Comparison of ENCODE assay signal across 10 mouse cellular contexts in genomic region chr3:32537556-32537955, GRCm38 (mm10). TPM values are rescaled to one million over a fixed set of nuclear protein-coding genes. Genes with fewer than 3 reads are reported as not detected.
DNase-seq lines count a peak whose midpoint lies in the region; ATAC-seq and TF ChIP-seq lines count a peak whose summit lies in the region.
"Had no signal": no experiment of that assay in that cellular context is flagged by ENCODE, and none has a peak within 500 bp of the region (broad histone marks: within the 10 kb centered on the region; RNA-seq: fewer than 3 reads in every experiment).

No protein-coding gene starts in this region.

- peak; percentile 77 for DNase-seq in hindbrain, postnatal 0 days (ENCODE audit: low spot score)
- DNase-seq in cerebellum, adult 9-10 months = peak; percentile 65
- peak; percentile 21 for DNase-seq in heart, postnatal 25 days (ENCODE audit: low spot score)
- peak; percentile 57 to 66 for DNase-seq in left cerebral cortex, postnatal 10 days (ENCODE audit: extremely low spot score in 1 of 2, low spot score in 2 of 2)
- DNase-seq in spleen, postnatal 10 days (ENCODE audit: low spot score in 2 of 2) = no peak
- no peak for DNase-seq in thymus, postnatal 0 days (ENCODE audit: low spot score)

- no peaks in the 10 kb centered on the region for H3K4me1 ChIP-seq in hindbrain, postnatal 0 days (ENCODE audit: insufficient read depth, low read length)
- H3K4me1 ChIP-seq in hindbrain, embryonic 12.5 days = no peaks in the 10 kb centered on the region
- H3K4me1 ChIP-seq in small intestine, adult 2 months (ENCODE audit: control insufficient read depth, insufficient read depth, insufficient read length, low read length) = no peaks in the 10 kb centered on the region
- H3K4me1 ChIP-seq: embryonic facial prominence, embryonic 15.5 days had no signal

- no peak overlapping the region for H3K9ac ChIP-seq in hindbrain, postnatal 0 days (replicated peaks; ENCODE audit: low read length)
- H3K9ac ChIP-seq in hindbrain, embryonic 12.5 days = no peak overlapping the region
- H3K9ac ChIP-seq: embryonic facial prominence, embryonic 15.5 days had no signal

- no peak overlapping the region for H3K4me3 ChIP-seq in hindbrain, postnatal 0 days (ENCODE audit: low read length)
- H3K4me3 ChIP-seq in hindbrain, embryonic 12.5 days = no peak overlapping the region
- H3K4me3 ChIP-seq in small intestine, adult 2 months (ENCODE audit: low read depth, low read length) = no peak overlapping the region
- H3K4me3 ChIP-seq: embryonic facial prominence, embryonic 15.5 days had no signal

- WGBS in hindbrain, postnatal 0 days = 22% methylated on average over 1 of the region's 1 CpGs
- WGBS in hindbrain, embryonic 12.5 days = 55% methylated on average over 1 of the region's 1 CpGs
- 67% methylated on average over 1 of the region's 1 CpGs for WGBS in small intestine, adult 2 months

- no peak overlapping the region for H3K4me2 ChIP-seq in hindbrain, postnatal 0 days (ENCODE audit: low read depth, low read length)
- no peak overlapping the region for H3K4me2 ChIP-seq in hindbrain, embryonic 12.5 days (replicated peaks)
- H3K4me2 ChIP-seq: embryonic facial prominence, embryonic 15.5 days had no signal

- TF ChIP-seq CTCF in hindbrain, postnatal 0 days (IDR thresholded peaks at IDR 0.05; ENCODE audit: low read depth) = no peak
- TF ChIP-seq CTCF in small intestine, adult 2 months (IDR thresholded peaks at IDR 0.05; ENCODE audit: extremely low read depth, insufficient read length, insufficient replicate concordance, low read depth, low read length) = no peak

- intact Hi-C loops in heart, postnatal 25 days (cut with DNase I) = no loop called here
- intact Hi-C loops in left cerebral cortex, postnatal 10 days (cut with DNase I) = no loop called here

- H3K36me3 ChIP-seq in hindbrain, postnatal 0 days (ENCODE audit: insufficient read depth, low read length) = peaks cover 24% of the 10 kb centered on the region; the same call in 1 of the 2 replicates
- H3K36me3 ChIP-seq in hindbrain, embryonic 12.5 days = peaks cover 38% of the 10 kb centered on the region
- H3K36me3 ChIP-seq in small intestine, adult 2 months (ENCODE audit: control insufficient read depth, insufficient read depth, low read length) = peaks cover 52% of the 10 kb centered on the region

- peak overlapping the region; percentile 60 for H3K27ac ChIP-seq in hindbrain, postnatal 0 days
- no peak overlapping the region for H3K27ac ChIP-seq in hindbrain, embryonic 12.5 days
- peak overlapping the region; percentile 83 for H3K27ac ChIP-seq in small intestine, adult 2 months (ENCODE audit: insufficient read depth, low read depth, low read length)
- H3K27ac ChIP-seq: embryonic facial prominence, embryonic 15.5 days had no signal

- no peaks in the 10 kb centered on the region for H3K27me3 ChIP-seq in hindbrain, postnatal 0 days (ENCODE audit: insufficient read depth, low read length)
- H3K27me3 ChIP-seq in hindbrain, embryonic 12.5 days = no peaks in the 10 kb centered on the region
- no peaks in the 10 kb centered on the region for H3K27me3 ChIP-seq in small intestine, adult 2 months (ENCODE audit: control insufficient read depth, insufficient read depth, low read length)
- H3K27me3 ChIP-seq: embryonic facial prominence, embryonic 15.5 days had no signal

- no peaks in the 10 kb centered on the region for H3K9me3 ChIP-seq in hindbrain, postnatal 0 days (ENCODE audit: low read length)
- H3K9me3 ChIP-seq in hindbrain, embryonic 12.5 days (replicated peaks) = no peaks in the 10 kb centered on the region
- H3K9me3 ChIP-seq: embryonic facial prominence, embryonic 15.5 days had no signal

- TF ChIP-seq POLR2A in small intestine, adult 2 months (IDR thresholded peaks at IDR 0.05; ENCODE audit: low read depth, low read length) = no peak

- ATAC-seq in hindbrain, postnatal 0 days = peak; percentile 92
- ATAC-seq in hindbrain, embryonic 12.5 days (ENCODE audit: low FRiP score) = no peak

RNA-seq across cellular contexts. Expression of gene Mfn1, which starts 8.3 kb away (rescaled TPM):
- total RNA-seq in hindbrain, postnatal 0 days (2014; rRNA removed) = 43.2 and 45.9 TPM in 2 replicates
- 46.9 and 47.0 TPM in 2 replicates for polyA plus RNA-seq in hindbrain, postnatal 0 days (2015; fragmentation: Nextera tagmentation; extraction: Ambion mirVana)
- 48.4 and 55.3 TPM in 2 replicates for polyA plus RNA-seq in hindbrain, embryonic 12.5 days (2016; fragmentation: Nextera tagmentation; extraction: Ambion mirVana)
- 100 to 1,000 TPM; 434 to 472 TPM for total RNA-seq in heart, postnatal 25 days (2021)
- total RNA-seq in left cerebral cortex, postnatal 10 days (2021) = 100 to 1,000 TPM; 107 to 109 TPM
- 2.2 and 4.6 TPM in 2 replicates for polyA plus RNA-seq in small intestine, adult 2 months (2012; rRNA removed)
- polyA plus RNA-seq in thymus, postnatal 0 days (2015; fragmentation: Nextera tagmentation; extraction: Ambion mirVana) = 11.6 and 16.8 TPM in 2 replicates

RNA-seq across cellular contexts. Expression of gene Zfp639, which starts 27.5 kb away (rescaled TPM):
- total RNA-seq in hindbrain, postnatal 0 days (2014; rRNA removed) = 50.9 and 51.3 TPM in 2 replicates
- 36.3 and 37.8 TPM in 2 replicates for polyA plus RNA-seq in hindbrain, postnatal 0 days (2015; fragmentation: Nextera tagmentation; extraction: Ambion mirVana)
- 40.9 and 43.9 TPM in 2 replicates for polyA plus RNA-seq in hindbrain, embryonic 12.5 days (2016; fragmentation: Nextera tagmentation; extraction: Ambion mirVana)
- 10 to 100 TPM; 21.0 to 21.7 TPM for total RNA-seq in heart, postnatal 25 days (2021)
- total RNA-seq in left cerebral cortex, postnatal 10 days (2021) = 10 to 100 TPM; 41.9 to 42.9 TPM
- polyA plus RNA-seq in small intestine, adult 2 months (2012; rRNA removed) = 12.1 and 17.7 TPM in 2 replicates
- 31.8 and 33.0 TPM in 2 replicates for polyA plus RNA-seq in thymus, postnatal 0 days (2015; fragmentation: Nextera tagmentation; extraction: Ambion mirVana)

RNA-seq across cellular contexts. Expression of gene Kcnmb3, which starts 45.5 kb away (rescaled TPM):
- total RNA-seq in hindbrain, postnatal 0 days (2014; rRNA removed) = not detected in 2 replicates
- 0.10 TPM in 1 of 2 replicates, not detected in the other for polyA plus RNA-seq in hindbrain, postnatal 0 days (2015; fragmentation: Nextera tagmentation; extraction: Ambion mirVana)
- polyA plus RNA-seq in hindbrain, embryonic 12.5 days (2016; fragmentation: Nextera tagmentation; extraction: Ambion mirVana) = 0.12 and 0.13 TPM in 2 replicates
- under 1 TPM in 1 of 2 experiments, not detected in 1; 0.29 TPM for total RNA-seq in heart, postnatal 25 days (2021)
- under 1 TPM in 1 of 2 experiments, not detected in 1; 0.61 TPM for total RNA-seq in left cerebral cortex, postnatal 10 days (2021)
- polyA plus RNA-seq in small intestine, adult 2 months (2012; rRNA removed) = not detected in 2 replicates
- polyA plus RNA-seq in thymus, postnatal 0 days (2015; fragmentation: Nextera tagmentation; extraction: Ambion mirVana) = 0.09 and 0.21 TPM in 2 replicates
- polyA plus RNA-seq: liver, embryonic 16.5 days had no signal

Comparison
In these comparisons a context has a peak if more than half of its experiments do, and no peak if none do; other contexts are left out.
1. DNase-seq: peak in hindbrain, postnatal 0 days (single experiment), cerebellum, adult 9-10 months (single experiment), heart, postnatal 25 days (single experiment) and left cerebral cortex, postnatal 10 days (2 of 2); none in spleen, postnatal 10 days (0 of 2) and thymus, postnatal 0 days (single experiment).